Mouse (Mus musculus) olfactory bulb, adult 2 months (tissue): ENCODE measurements around the gene Psmb7.

Source experiments
- CTCF ChIP-seq: fragments of 200-500 bp; IDR thresholded peaks from 2 replicates; pipeline ENCODE4 v1.5.1; 2012; ENCODE audit warnings: low read depth, mild to moderate bottlenecking, low read length, moderate library complexity; ENCODE audit not compliant: insufficient read depth
- POLR2A ChIP-seq: fragments of 200-500 bp; IDR thresholded peaks from 2 replicates; pipeline ENCODE4 v1.6.1; 2012; ENCODE audit warnings: mild to moderate bottlenecking, low read depth, low read length, moderate library complexity; ENCODE audit not compliant: insufficient read depth

GRCm38 (mm10) chr2:38546222-38546621, 97.7 kb downstream of the Psmb7 start:
- TF ChIP-seq CTCF (no peak), POLR2A (no peak)
